ENCODE assay signal across 9 mouse cellular contexts in the genomic region with DNA sequence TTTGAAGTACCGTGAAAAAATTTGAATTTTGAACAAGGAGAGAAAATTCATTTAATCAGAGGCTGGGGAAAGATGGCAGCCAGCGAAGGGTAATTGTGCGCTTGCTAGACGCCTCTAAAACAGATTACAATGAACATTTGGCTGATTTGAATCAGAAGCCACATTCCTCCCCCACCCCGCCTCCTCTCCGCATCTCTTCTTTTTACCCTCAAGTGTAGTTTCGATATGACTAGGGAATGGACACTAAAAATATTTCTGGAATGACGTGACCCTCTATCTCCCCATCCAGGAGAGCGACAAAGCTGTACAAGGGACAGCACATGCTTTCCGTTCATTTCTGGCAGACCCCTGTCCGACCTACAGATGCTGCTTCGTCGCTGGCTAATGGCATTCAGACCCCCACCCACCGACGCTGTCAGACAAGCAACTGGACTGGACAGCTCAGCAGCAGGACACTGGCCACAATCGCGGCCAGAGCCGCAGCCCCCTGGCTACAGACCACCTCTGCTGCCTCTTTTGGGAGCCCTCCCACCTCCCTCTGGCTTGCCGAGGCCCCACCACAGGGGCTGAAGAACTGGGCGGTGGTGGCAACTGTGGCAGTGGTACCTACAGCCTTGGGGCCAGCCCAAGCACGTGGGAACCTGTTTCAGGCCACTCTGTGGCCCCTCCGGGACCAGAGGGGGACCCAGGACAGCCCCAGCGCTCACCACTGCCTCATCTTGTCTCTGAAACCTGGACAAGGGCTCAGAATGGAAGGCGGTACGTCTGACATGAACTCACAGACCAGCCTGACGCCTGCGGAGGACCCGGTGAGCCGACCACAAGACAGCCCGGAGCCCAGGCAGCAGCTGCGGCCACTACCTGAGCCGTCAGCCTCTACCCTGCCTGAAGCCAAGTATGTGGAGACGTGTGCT. TPM values are rescaled to one million over a fixed set of nuclear protein-coding genes. Genes with fewer than 3 reads are reported as not detected.
DNase-seq lines count a peak whose midpoint lies in the region; ATAC-seq and TF ChIP-seq lines count a peak whose summit lies in the region.
"Had no signal": no experiment of that assay in that cellular context is flagged by ENCODE, and none has a peak within 500 bp of the region (broad histone marks: within the 10 kb centered on the region; RNA-seq: fewer than 3 reads in every experiment).

Gene 1110002E22Rik, plus strand, starts transcription at position 321 of the 914 bp plus-strand sequence.

- TF ChIP-seq CTCF in kidney, postnatal 0 days (IDR thresholded peaks at IDR 0.05; ENCODE audit: low read depth): no peak
- TF ChIP-seq CTCF in kidney, adult 2 months (conservative IDR thresholded peaks at IDR 0.05; ENCODE audit: insufficient read depth, insufficient read length, low read depth, low read length): no peak
- no peak for TF ChIP-seq CTCF in brain, embryonic 14.5 days (IDR thresholded peaks at IDR 0.05; ENCODE audit: borderline replicate concordance, extremely low read depth, insufficient read depth, insufficient read length)

- DNase-seq in kidney, postnatal 0 days (ENCODE audit: low spot score): peak; percentile 61
- no peak for DNase-seq in kidney, adult 2 months
- DNase-seq in brain, embryonic 14.5 days (ENCODE audit: low read depth): peak; percentile 56
- no peak for DNase-seq in adrenal gland, adult (ENCODE audit: inconsistent age in 2 of 2, low spot score in 1 of 2)
- DNase-seq in cerebellum, postnatal 14 days: no peak
- no peak for DNase-seq in adrenal gland, adult 8-10 months

- peak within 1 kb of the TSS; percentile 53 for H3K4me2 ChIP-seq in kidney, postnatal 0 days (ENCODE audit: low read length)
- H3K4me2 ChIP-seq in heart, embryonic 11.5 days: peak within 1 kb of the TSS; percentile 48
- no peak within 1 kb of the TSS for H3K4me2 ChIP-seq in limb, embryonic 15.5 days

- H3K9me3 ChIP-seq in kidney, postnatal 0 days (replicated peaks; ENCODE audit: low read length): no peaks in the 10 kb centered on the region
- H3K9me3 ChIP-seq in heart, embryonic 11.5 days (replicated peaks; ENCODE audit: control insufficient read depth, low read length): no peaks in the 10 kb centered on the region
- H3K9me3 ChIP-seq in limb, embryonic 15.5 days: no peaks in the 10 kb centered on the region

- no peak within 1 kb of the TSS for H3K9ac ChIP-seq in kidney, postnatal 0 days (ENCODE audit: low read depth, low read length)
- peak within 1 kb of the TSS; percentile 61 for H3K9ac ChIP-seq in heart, embryonic 11.5 days (ENCODE audit: low read depth, low read length)
- H3K9ac ChIP-seq in limb, embryonic 15.5 days: no peak within 1 kb of the TSS

- no peak for TF ChIP-seq POLR2A in kidney, adult 2 months (IDR thresholded peaks at IDR 0.05; ENCODE audit: low read depth, low read length)
- no peak for TF ChIP-seq POLR2A in brain, embryonic 14.5 days (IDR thresholded peaks at IDR 0.05; ENCODE audit: borderline replicate concordance, extremely low read depth, insufficient read depth, insufficient read length, poor library complexity, severe bottlenecking)

- no peaks in the 10 kb centered on the region for H3K27me3 ChIP-seq in kidney, postnatal 0 days (ENCODE audit: insufficient read depth, low read length)
- H3K27me3 ChIP-seq in kidney, adult 2 months (replicated peaks; ENCODE audit: control insufficient read depth, insufficient read depth, low read length): no peaks in the 10 kb centered on the region
- no peaks in the 10 kb centered on the region for H3K27me3 ChIP-seq in heart, embryonic 11.5 days (ENCODE audit: control insufficient read depth, insufficient read depth, low read length)
- no peaks in the 10 kb centered on the region for H3K27me3 ChIP-seq in limb, embryonic 15.5 days

- H3K27ac ChIP-seq in kidney, postnatal 0 days: no peak within 1 kb of the TSS; the same call in 1 of the 2 replicates
- H3K27ac ChIP-seq in kidney, adult 2 months (ENCODE audit: insufficient read depth, low read depth, low read length): no peak within 1 kb of the TSS
- H3K27ac ChIP-seq in heart, embryonic 11.5 days (ENCODE audit: low read depth, low read length): peak within 1 kb of the TSS; percentile 82
- peak within 1 kb of the TSS; percentile 47; the same call in 1 of the 2 replicates for H3K27ac ChIP-seq in limb, embryonic 15.5 days
- H3K27ac ChIP-seq: macrophage had no signal

- 69% methylated on average over 33 of the region's 33 CpGs for WGBS in kidney, postnatal 0 days
- 80% methylated on average over 33 of the region's 33 CpGs for WGBS in kidney, adult 2 months
- WGBS in heart, embryonic 11.5 days (ENCODE audit: insufficient replicate concordance): 52% methylated on average over 33 of the region's 33 CpGs
- WGBS in limb, embryonic 15.5 days: 70% methylated on average over 33 of the region's 33 CpGs

- peaks cover 22% of the 10 kb centered on the region for H3K4me1 ChIP-seq in kidney, postnatal 0 days (replicated peaks; ENCODE audit: insufficient read depth, low read length)
- no peaks in the 10 kb centered on the region for H3K4me1 ChIP-seq in kidney, adult 2 months (ENCODE audit: control insufficient read depth, insufficient read depth, low read length)
- peaks cover 44% of the 10 kb centered on the region for H3K4me1 ChIP-seq in heart, embryonic 11.5 days (ENCODE audit: control insufficient read depth, insufficient read depth, low read length)
- H3K4me1 ChIP-seq in limb, embryonic 15.5 days: peaks cover 25% of the 10 kb centered on the region

- H3K36me3 ChIP-seq in kidney, postnatal 0 days (ENCODE audit: insufficient read depth, low read length): no peaks in the 10 kb centered on the region
- no peaks in the 10 kb centered on the region for H3K36me3 ChIP-seq in kidney, adult 2 months (ENCODE audit: control insufficient read depth, insufficient read depth, low read length)
- H3K36me3 ChIP-seq in heart, embryonic 11.5 days (ENCODE audit: control insufficient read depth, insufficient read depth, low read length): no peaks in the 10 kb centered on the region
- no peaks in the 10 kb centered on the region for H3K36me3 ChIP-seq in limb, embryonic 15.5 days

- no peak for ATAC-seq in kidney, postnatal 0 days (replicated peaks; ENCODE audit: low FRiP score, low read depth)
- ATAC-seq in heart, embryonic 11.5 days (replicated peaks; ENCODE audit: insufficient number of reproducible peaks, low FRiP score, low TSS enrichment): peak; percentile 31; the same call in 1 of the 2 replicates
- ATAC-seq in limb, embryonic 15.5 days (ENCODE audit: insufficient number of reproducible peaks, low FRiP score, low TSS enrichment, low read depth): 0 out of 2 replicates have a peak, but pooled peaks have one; percentile 2

- no peak within 1 kb of the TSS for H3K4me3 ChIP-seq in kidney, postnatal 0 days (replicated peaks; ENCODE audit: low read depth, low read length)
- H3K4me3 ChIP-seq in kidney, adult 2 months (ENCODE audit: insufficient read depth, low read depth, low read length): no peak within 1 kb of the TSS
- peak within 1 kb of the TSS; percentile 4 for H3K4me3 ChIP-seq in heart, embryonic 11.5 days (ENCODE audit: low read depth, low read length)
- H3K4me3 ChIP-seq in limb, embryonic 15.5 days: peak within 1 kb of the TSS; percentile 1; the same call in 1 of the 2 replicates

RNA-seq across cellular contexts. Expression of gene 1110002E22Rik, which starts in this region (rescaled TPM):
- polyA plus RNA-seq in kidney, postnatal 0 days (2015; fragmentation: Nextera tagmentation; extraction: Ambion mirVana): 0.13 and 0.18 TPM in 2 replicates
- 0.01 and 0.42 TPM in 2 replicates for polyA plus RNA-seq in kidney, adult 2 months (2012; rRNA removed)
- 0.08 and 0.12 TPM in 2 replicates for polyA plus RNA-seq in brain, embryonic 14.5 days (2012; rRNA removed)
- polyA plus RNA-seq in heart, embryonic 11.5 days (2014; fragmentation: Nextera tagmentation; extraction: Ambion mirVana): 6.3 and 8.3 TPM in 2 replicates
- 2.8 and 6.4 TPM in 2 replicates for polyA plus RNA-seq in limb, embryonic 15.5 days (2015; fragmentation: Nextera tagmentation; extraction: Ambion mirVana)
- under 1 TPM; 0.03 to 0.07 (median 0.04) TPM for total RNA-seq in adrenal gland, adult 8-10 months (2022)
- polyA plus RNA-seq: macrophage had no signal

Comparison
In these comparisons a context has a peak if more than half of its experiments do, and no peak if none do; other contexts are left out.
1. Peak in DNase-seq and H3K4me2 ChIP-seq in kidney, postnatal 0 days; RNA of the gene not detected or under 1 TPM.
2. Peak in DNase-seq in brain, embryonic 14.5 days; RNA of the gene not detected or under 1 TPM.
3. H3K27ac ChIP-seq: peak in heart, embryonic 11.5 days (single experiment) and limb, embryonic 15.5 days (single experiment); none in kidney, postnatal 0 days (single experiment) and kidney, adult 2 months (single experiment).
4. H3K4me3 ChIP-seq: peak in heart, embryonic 11.5 days (single experiment) and limb, embryonic 15.5 days (single experiment); none in kidney, postnatal 0 days (single experiment) and kidney, adult 2 months (single experiment).